Mouse (Mus musculus) cerebellum, postnatal 36 days (tissue): ENCODE measurements around the gene Fam174b.

Experiments
- DNase-seq, 2 experiments: peaks; one replicate each; pipeline ENCODE4 v3.0.0; 2021 to 2022; ENCODE audit warnings: mixed read lengths in 2 of 2

The Fam174b gene

GRCm38 (mm10) chr7:73753598-73753997 is 13.5 kb downstream of the Fam174b start:
- no peak for DNase-seq

- DNase-seq = no peak
These were observed 15.4 kb downstream of the Fam174b start for GRCm38 (mm10) chr7:73755377-73756110.

GRCm38 (mm10) chr7:73761691-73762189 is 21.6 kb downstream of the Fam174b start:
- DNase-seq = no peak

- no peak for DNase-seq
These were observed 24.6 kb downstream of the Fam174b start for GRCm38 (mm10) chr7:73764679-73765078.

- no peak for DNase-seq
These were observed 25.2 kb downstream of the Fam174b start for GRCm38 (mm10) chr7:73765186-73765903.

GRCm38 (mm10) chr7:73769224-73769623 is 29.1 kb downstream of the Fam174b start:
- DNase-seq = no peak

- peak; percentile 14 to 20 for DNase-seq
These were observed 31.5 kb downstream of the Fam174b start for GRCm38 (mm10) chr7:73771384-73772274.

GRCm38 (mm10) chr7:73772275-73772765 is 32.2 kb downstream of the Fam174b start:
- peak in 1 of 2 experiments; percentile 3 for DNase-seq

- DNase-seq = no peak
These were observed 34.7 kb downstream of the Fam174b start for GRCm38 (mm10) chr7:73774781-73775180.

GRCm38 (mm10) chr7:73777777-73778176 is 37.7 kb downstream of the Fam174b start:
- no peak for DNase-seq

- no peak for DNase-seq
These were observed 44.8 kb downstream of the Fam174b start for GRCm38 (mm10) chr7:73784736-73785428.

- DNase-seq = no peak
These were observed 45.7 kb downstream of the Fam174b start for GRCm38 (mm10) chr7:73785815-73786214.

- DNase-seq = no peak
These were observed 47.4 kb downstream of the Fam174b start for GRCm38 (mm10) chr7:73787513-73787912.

GRCm38 (mm10) chr7:73791096-73791495 is 51.0 kb downstream of the Fam174b start:
- no peak for DNase-seq

GRCm38 (mm10) chr7:73792155-73792554 is 52.1 kb downstream of the Fam174b start:
- no peak for DNase-seq

GRCm38 (mm10) chr7:73792641-73793040 is 52.5 kb downstream of the Fam174b start:
- no peak for DNase-seq

- DNase-seq = peak in 1 of 2 experiments; percentile 5
These were observed 69.2 kb downstream of the Fam174b start for GRCm38 (mm10) chr7:73809261-73809660.

GRCm38 (mm10) chr7:73811439-73811838 is 71.3 kb downstream of the Fam174b start:
- no peak for DNase-seq

GRCm38 (mm10) chr7:73812176-73812575 is 72.1 kb downstream of the Fam174b start:
- no peak for DNase-seq

GRCm38 (mm10) chr7:73813887-73814286 is 73.8 kb downstream of the Fam174b start:
- no peak for DNase-seq

- no peak for DNase-seq
These were observed 74.4 kb downstream of the Fam174b start for GRCm38 (mm10) chr7:73814454-73814853.
